Mouse (Mus musculus) limb, embryonic 10.5 days (tissue): ENCODE measurements around the gene 4933428G20Rik. TPM values are rescaled to one million over a fixed set of nuclear protein-coding genes. Genes with fewer than 3 reads are reported as not detected.

Experiments
- DNase-seq: peaks from one replicate; pipeline ENCODE4 v3.0.0-alpha.2; 2017; ENCODE audit warnings: low spot score
- H3K27ac ChIP-seq: fragments of 300-500 bp; sonication (generic); 2 replicates; pipeline ENCODE4 v1.5.1; 2016; ENCODE audit warnings: mild to moderate bottlenecking
- H3K27me3 ChIP-seq: fragments of 300-500 bp; sonication (generic); 2 replicates; pipeline ENCODE4 v1.6.1; 2016; ENCODE audit warnings: low read depth, mild to moderate bottlenecking; ENCODE audit not compliant: poor library complexity, severe bottlenecking
- H3K36me3 ChIP-seq: fragments of 300-500 bp; sonication (generic); 2 replicates; pipeline ENCODE4 v1.6.1; 2016; ENCODE audit warnings: mild to moderate bottlenecking, moderate library complexity
- H3K4me1 ChIP-seq: fragments of 300-500 bp; sonication (generic); 2 replicates; pipeline ENCODE4 v1.6.1; 2016
- H3K4me3 ChIP-seq: fragments of 300-500 bp; sonication (generic); 2 replicates; pipeline ENCODE4 v1.5.1; 2016; ENCODE audit warnings: mild to moderate bottlenecking, moderate library complexity
- H3K9me3 ChIP-seq: fragments of 300-500 bp; sonication (generic); replicated peaks from 2 replicates; pipeline ENCODE4 v1.6.1; 2016; ENCODE audit warnings: mild to moderate bottlenecking
- WGBS: fragments of 180-500 bp; shearing (Covaris S2); methylation state at CpG from one replicate; pipeline ENCODE4 v1.1.7; 2016; 5-methylcytosine and 5-hydroxymethylcytosine counted together
- polyA plus RNA-seq: library from polyadenylated mRNA; unstranded; fragments of >200 nt; fragmentation: Nextera tagmentation; extraction: Ambion mirVana; gene quantifications from 2 replicates; pipeline ENCODE4 v1.2.1, GENCODE M21; 2016

4933428G20Rik gene
- polyA plus RNA-seq, 1 experiment from 2014 or later, result 0.54 TPM

DNA sequence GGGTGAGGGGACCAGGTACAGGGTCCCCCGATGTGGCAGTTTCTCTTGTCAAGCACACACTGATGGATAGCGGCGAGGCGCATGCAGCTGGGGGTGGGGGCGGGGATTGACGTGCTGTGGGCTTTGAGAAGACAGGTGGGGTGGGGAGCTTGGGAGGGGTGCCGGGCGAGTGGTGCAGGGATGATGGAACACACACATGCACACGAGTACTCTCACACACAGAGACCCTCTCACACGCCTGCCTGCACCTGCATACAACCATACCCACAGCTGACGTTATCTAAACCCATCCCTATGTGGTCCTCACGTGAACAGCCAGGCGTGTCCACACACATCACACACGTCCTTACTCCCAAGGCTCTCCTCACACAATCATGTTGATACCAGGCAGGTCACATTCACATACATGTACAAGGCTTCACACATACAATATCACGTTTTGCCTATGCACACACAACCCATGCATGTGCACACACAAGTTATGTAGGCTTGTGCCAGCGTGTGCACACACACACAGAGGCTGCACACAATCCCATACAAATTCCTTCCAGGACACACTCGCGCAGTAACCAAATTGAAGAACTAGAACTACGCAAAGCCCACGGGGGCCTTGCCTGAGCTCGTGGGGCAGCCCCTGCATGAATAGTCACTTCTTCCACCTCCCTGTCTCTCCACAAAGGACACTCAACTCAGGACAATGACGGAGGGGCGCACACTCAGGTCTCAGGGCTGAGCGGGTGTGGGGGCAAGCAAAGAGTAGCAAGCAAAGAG lies 9.8 kb upstream of the 4933428G20Rik start:
- 75% methylated on average over 24 of the region's 24 CpGs for WGBS
- no peak overlapping the region for H3K4me3 ChIP-seq
- H3K27ac ChIP-seq, result no peak overlapping the region
- H3K4me1 ChIP-seq, result peaks cover 50% of the 10 kb centered on the region
- peaks cover 7% of the 10 kb centered on the region; the same call in 1 of the 2 replicates for H3K27me3 ChIP-seq
- no peaks in the 10 kb centered on the region for H3K36me3 ChIP-seq
- H3K9me3 ChIP-seq, result no peaks in the 10 kb centered on the region
- DNase-seq, result no peak

DNA sequence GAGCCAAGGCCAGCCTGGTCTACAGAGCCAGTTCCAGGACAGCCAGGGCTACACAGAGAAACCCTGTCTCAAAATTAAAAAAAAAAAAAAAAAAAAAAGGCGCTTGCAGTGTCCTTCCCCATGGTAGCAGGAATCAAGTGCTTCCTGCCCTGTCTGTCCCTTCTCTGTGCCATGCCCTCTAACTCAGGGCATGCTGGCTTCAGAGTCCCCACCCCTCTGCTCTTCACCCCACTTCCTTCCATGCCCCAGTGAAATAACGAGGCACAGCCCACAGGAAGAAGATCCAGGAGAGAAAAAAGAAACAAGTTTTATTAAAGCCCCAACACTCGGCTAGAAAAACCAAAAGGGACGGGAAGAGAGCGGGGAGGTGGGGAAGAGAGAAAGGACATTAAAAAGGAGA lies 8.9 kb upstream of the 4933428G20Rik start:
- Histone ChIP-seq H3K4me1 (peaks cover 50% of the 10 kb centered on the region), H3K27ac (no peak overlapping the region), H3K4me3 (no peak overlapping the region), H3K27me3 (peaks cover 13% of the 10 kb centered on the region; the same call in 1 of the 2 replicates), H3K9me3 (no peaks in the 10 kb centered on the region), H3K36me3 (no peaks in the 10 kb centered on the region)
- DNase-seq, result no peak
- 55% methylated on average over 5 of the region's 5 CpGs for WGBS

DNA sequence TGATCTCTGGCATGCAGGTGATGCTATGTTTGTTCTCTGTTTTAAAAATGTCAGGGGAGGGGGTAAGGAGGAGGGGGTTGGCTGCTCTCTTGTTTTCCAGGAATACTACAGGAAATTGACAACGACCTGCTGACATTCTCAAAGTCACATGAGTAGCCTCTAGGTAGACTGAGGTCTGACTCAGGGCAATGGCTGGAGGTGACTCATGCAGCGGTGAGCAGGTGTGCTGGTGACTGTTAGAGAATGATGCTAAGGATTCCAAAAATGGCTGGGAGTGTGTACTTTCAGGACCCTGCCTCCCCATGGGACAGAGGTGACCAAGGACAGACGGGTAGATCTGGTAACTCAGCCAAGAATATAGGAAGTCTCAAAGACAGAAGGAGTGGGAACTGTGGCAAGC lies 8.1 kb upstream of the 4933428G20Rik start:
- no peak overlapping the region for H3K27ac ChIP-seq
- H3K4me3 ChIP-seq, result no peak overlapping the region
- peaks cover 13% of the 10 kb centered on the region; the same call in 1 of the 2 replicates for H3K27me3 ChIP-seq
- WGBS, result 82% methylated on average over 3 of the region's 3 CpGs
- DNase-seq, result no peak
- no peaks in the 10 kb centered on the region for H3K36me3 ChIP-seq
- peaks cover 48% of the 10 kb centered on the region for H3K4me1 ChIP-seq
- no peaks in the 10 kb centered on the region for H3K9me3 ChIP-seq

- H3K4me3 ChIP-seq, result no peak overlapping the region
- H3K27me3 ChIP-seq, result peaks cover 31% of the 10 kb centered on the region
- peaks cover 39% of the 10 kb centered on the region for H3K4me1 ChIP-seq
- DNase-seq, result no peak
- H3K27ac ChIP-seq, result no peak overlapping the region
- WGBS, result 61% methylated on average over 8 of the region's 8 CpGs
- H3K9me3 ChIP-seq, result no peaks in the 10 kb centered on the region
- H3K36me3 ChIP-seq, result 0 out of 2 replicates have a peak, but pooled peaks cover 2% of the 10 kb centered on the region
These were observed 6.2 kb upstream of the 4933428G20Rik start for GRCm38 (mm10) chr11:97506331-97506730.

GRCm38 (mm10) chr11:97505784-97506183 lies 5.6 kb upstream of the 4933428G20Rik start:
- Histone ChIP-seq H3K9me3 (no peaks in the 10 kb centered on the region), H3K36me3 (peaks cover 7% of the 10 kb centered on the region), H3K4me3 (no peak overlapping the region), H3K27ac (no peak overlapping the region), H3K4me1 (peaks cover 40% of the 10 kb centered on the region), H3K27me3 (peaks cover 37% of the 10 kb centered on the region)
- DNase-seq, result no peak
- 81% methylated on average over 4 of the region's 4 CpGs for WGBS

GRCm38 (mm10) chr11:97502846-97503245 lies 2.7 kb upstream of the 4933428G20Rik start:
- no peak for DNase-seq
- Histone ChIP-seq H3K9me3 (no peaks in the 10 kb centered on the region), H3K4me1 (peaks cover 34% of the 10 kb centered on the region), H3K27ac (no peak overlapping the region), H3K36me3 (peaks cover 19% of the 10 kb centered on the region), H3K27me3 (peaks cover 63% of the 10 kb centered on the region), H3K4me3 (no peak overlapping the region)
- 88% methylated on average over 4 of the region's 4 CpGs for WGBS

DNA sequence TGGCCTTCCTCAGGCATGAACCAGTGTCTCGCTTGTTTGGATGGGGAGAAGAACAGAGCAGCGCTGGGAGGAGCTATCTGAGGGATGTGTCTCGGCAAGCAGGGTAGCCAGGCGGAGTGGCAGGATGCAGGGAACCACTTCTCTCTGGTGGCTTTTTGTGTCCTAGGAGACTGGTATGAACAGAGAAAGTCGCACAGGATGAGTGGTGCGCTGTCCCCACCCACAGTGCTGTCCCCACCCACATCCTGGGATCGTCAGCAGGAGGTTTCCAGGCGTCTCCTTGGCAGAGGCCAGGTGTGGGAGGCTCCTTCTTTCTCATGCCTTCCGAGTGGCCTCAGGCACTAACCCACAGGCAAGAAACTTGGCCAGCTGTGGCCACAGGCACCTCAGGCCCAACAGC lies 2.2 kb upstream of the 4933428G20Rik start:
- Histone ChIP-seq H3K36me3 (peaks cover 23% of the 10 kb centered on the region), H3K27me3 (peaks cover 67% of the 10 kb centered on the region), H3K4me3 (no peak overlapping the region), H3K27ac (no peak overlapping the region), H3K9me3 (no peaks in the 10 kb centered on the region), H3K4me1 (peaks cover 31% of the 10 kb centered on the region)
- DNase-seq, result no peak
- WGBS, result 30% methylated on average over 9 of the region's 9 CpGs

DNA sequence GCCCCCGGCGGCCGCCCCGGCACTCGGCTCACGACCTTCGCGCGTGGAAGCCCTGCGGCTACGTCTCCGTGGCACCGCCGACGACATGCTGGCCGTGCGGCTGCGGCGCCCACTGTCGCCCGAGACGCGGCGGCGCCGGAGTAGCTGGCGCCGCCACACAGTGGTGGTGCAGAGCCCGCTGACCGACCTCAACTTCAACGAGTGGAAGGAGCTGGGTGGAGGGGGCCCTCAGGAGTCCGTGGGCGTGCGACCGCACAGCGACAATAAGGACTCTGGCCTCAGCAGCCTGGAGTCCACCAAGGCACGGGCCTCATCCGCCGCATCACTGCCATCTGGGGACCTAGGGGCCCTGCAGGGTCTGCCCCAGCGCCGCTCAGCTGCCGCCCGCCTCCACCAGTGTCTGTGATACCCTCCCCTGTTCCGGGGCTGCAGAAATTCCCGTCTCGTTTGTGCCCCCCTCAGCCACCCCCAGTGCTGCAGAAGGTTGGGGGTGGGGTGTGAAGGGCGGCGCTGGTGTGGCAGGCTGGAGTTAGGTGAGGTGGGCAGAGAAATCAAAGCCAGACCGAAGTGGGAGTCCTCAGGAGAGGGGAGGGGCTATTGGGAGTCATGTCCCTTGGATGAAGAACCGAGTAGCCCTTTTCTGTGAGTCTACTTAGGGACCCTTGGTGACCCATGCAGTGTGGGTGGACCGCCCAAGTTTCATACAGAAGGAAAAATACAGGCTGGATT lies 744 bp upstream of the 4933428G20Rik start:
- peak overlapping the region; percentile 59 for H3K27ac ChIP-seq
- H3K36me3 ChIP-seq, result peaks cover 28% of the 10 kb centered on the region
- 10% methylated on average over 51 of the region's 51 CpGs for WGBS
- no peaks in the 10 kb centered on the region for H3K9me3 ChIP-seq
- peaks cover 78% of the 10 kb centered on the region for H3K27me3 ChIP-seq
- H3K4me3 ChIP-seq, result peak overlapping the region; percentile 54
- DNase-seq, result peak; percentile 53
- peaks cover 31% of the 10 kb centered on the region for H3K4me1 ChIP-seq

DNA sequence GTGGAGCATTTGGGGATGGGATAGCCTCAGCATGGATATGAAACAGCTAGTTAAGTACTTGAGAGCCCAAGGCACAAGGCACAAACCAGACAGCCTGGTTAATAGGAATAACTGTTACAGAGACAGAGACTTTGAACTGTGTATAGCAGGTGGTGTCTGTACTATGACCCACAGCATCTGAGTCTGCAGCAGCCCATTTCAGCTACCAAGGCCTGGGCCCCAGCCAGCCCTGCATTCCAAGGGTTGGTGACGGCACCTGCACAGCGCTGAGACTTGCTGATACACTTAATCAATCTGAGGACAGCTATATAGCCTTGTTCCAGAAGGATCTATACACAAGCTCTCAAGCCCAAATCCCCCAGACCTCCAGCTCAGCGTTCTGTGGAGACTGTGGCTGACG lies 2.6 kb downstream of the 4933428G20Rik start:
- Histone ChIP-seq H3K27me3 (peaks cover 62% of the 10 kb centered on the region), H3K9me3 (no peaks in the 10 kb centered on the region), H3K4me1 (peaks cover 29% of the 10 kb centered on the region), H3K4me3 (no peak overlapping the region), H3K36me3 (peaks cover 52% of the 10 kb centered on the region), H3K27ac (no peak overlapping the region)
- 81% methylated on average over 4 of the region's 4 CpGs for WGBS
- DNase-seq, result no peak

DNA sequence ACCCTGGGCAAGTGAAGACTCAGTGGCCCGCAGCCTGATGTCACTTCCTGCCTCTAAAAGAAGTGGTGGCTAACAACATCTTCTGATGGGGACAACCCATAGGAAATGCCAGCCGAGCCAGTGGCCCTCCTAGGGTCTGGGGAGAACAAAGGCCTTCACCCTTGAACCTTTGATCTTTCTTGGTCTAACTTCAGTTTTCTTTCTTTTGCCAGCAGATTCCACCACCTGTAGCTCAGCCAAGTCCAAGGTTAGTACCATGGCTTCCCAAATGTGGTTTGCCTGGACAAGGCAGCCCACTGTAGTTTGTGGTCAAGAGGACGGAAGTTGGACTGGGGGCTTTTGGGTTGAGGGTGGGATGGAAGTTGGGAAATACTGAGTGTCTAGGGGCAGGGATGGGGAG lies 7.3 kb downstream of the 4933428G20Rik start:
- H3K9me3 ChIP-seq, result no peaks in the 10 kb centered on the region
- H3K4me1 ChIP-seq, result 0 out of 2 replicates have a peak, but pooled peaks cover 5% of the 10 kb centered on the region
- H3K27ac ChIP-seq, result no peak overlapping the region
- peaks cover 15% of the 10 kb centered on the region for H3K27me3 ChIP-seq
- H3K4me3 ChIP-seq, result no peak overlapping the region
- no peak for DNase-seq
- 86% methylated on average over 3 of the region's 3 CpGs for WGBS
- H3K36me3 ChIP-seq, result peaks cover 60% of the 10 kb centered on the region

GRCm38 (mm10) chr11:97491640-97492039 lies 8.5 kb downstream of the 4933428G20Rik start:
- Histone ChIP-seq H3K4me3 (no peak overlapping the region), H3K27me3 (peaks cover 3% of the 10 kb centered on the region), H3K4me1 (0 out of 2 replicates have a peak, but pooled peaks cover 5% of the 10 kb centered on the region), H3K27ac (no peak overlapping the region), H3K9me3 (no peaks in the 10 kb centered on the region), H3K36me3 (peaks cover 56% of the 10 kb centered on the region)
- no peak for DNase-seq
- WGBS, result 77% methylated on average over 10 of the region's 10 CpGs

GRCm38 (mm10) chr11:97489589-97490324 lies 10.4 kb downstream of the 4933428G20Rik start:
- no peaks in the 10 kb centered on the region for H3K27me3 ChIP-seq
- DNase-seq, result peak; percentile 91
- WGBS, result 26% methylated on average over 16 of the region's 16 CpGs
- H3K36me3 ChIP-seq, result peaks cover 58% of the 10 kb centered on the region
- no peak overlapping the region for H3K4me3 ChIP-seq
- no peak overlapping the region for H3K27ac ChIP-seq
- 0 out of 2 replicates have a peak, but pooled peaks cover 5% of the 10 kb centered on the region for H3K4me1 ChIP-seq
- no peaks in the 10 kb centered on the region for H3K9me3 ChIP-seq
